Mouse (Mus musculus) thymus, postnatal 25 days (tissue): ENCODE measurements around the gene Spata32.

ENCODE experiments used
- DNase-seq: peaks from one replicate; pipeline ENCODE4 v3.0.0; 2022

The Spata32 gene

DNA sequence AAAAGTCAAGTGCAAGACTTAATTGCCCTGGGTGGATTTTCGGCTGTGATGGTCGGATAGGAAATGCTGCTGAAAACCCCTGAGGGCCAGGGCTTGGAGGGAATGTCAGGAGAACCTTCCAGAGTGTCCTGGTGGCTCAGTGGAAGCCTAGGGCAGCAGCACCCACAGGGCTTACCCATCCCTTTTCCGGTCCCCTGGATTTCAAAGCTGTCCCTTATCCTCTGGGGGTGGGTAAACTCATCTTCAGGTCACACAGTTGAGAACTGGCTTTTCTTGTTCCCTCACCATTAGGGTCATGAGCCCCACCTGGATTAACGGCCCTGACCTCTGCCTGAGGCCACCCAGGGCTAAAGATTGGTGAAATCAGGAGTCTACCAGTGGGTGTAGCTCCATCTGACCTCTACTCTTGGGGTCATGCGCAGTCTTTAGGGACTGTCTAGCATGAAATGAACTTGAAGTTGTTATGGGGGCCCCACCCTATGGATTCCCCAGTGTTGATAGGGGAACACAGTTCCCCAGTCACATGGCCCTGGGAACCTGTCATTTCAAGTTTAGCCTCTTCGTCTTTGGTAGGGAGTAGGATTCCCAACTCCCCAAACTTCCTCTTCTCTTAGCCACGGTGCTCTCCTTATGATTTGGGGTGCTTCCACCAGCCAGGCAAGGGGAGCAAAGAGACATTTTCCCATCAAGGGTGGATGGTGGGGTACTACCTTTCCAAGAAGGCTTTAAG is 45.0 kb downstream of the Spata32 start:
- peak; percentile 29 for DNase-seq

DNA sequence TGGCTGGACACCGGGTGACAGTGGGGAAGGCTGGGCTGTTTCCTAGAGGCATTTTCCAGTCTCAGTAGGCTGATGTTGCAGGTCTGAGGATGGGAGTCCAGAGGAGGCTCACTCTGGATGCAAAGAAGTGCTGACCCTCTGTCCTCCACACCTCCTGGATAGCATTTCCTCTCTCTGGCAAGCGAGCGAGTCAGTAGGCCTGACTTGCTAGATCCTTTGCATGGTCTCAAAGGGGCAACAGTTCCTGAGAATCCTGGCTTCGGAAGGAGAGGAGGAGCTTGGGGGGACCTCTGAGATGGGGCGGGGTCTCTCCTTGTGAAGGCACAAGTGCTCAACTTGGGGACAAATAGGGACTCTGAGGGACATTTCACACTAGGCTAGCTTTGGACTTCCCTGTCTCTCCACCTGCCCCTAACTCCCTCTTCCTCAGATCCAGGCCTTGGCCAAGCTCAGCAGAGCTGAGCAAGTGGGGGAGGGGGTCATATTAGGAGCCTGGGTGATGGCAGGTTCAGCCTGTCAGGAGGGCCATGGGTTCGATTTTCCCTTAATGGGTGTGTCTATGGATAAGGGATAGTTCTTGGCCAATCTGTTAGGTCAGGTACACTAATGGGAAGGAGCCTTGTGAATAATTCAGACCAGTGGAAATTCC is 45.7 kb downstream of the Spata32 start:
- peak; percentile 48 for DNase-seq

DNA sequence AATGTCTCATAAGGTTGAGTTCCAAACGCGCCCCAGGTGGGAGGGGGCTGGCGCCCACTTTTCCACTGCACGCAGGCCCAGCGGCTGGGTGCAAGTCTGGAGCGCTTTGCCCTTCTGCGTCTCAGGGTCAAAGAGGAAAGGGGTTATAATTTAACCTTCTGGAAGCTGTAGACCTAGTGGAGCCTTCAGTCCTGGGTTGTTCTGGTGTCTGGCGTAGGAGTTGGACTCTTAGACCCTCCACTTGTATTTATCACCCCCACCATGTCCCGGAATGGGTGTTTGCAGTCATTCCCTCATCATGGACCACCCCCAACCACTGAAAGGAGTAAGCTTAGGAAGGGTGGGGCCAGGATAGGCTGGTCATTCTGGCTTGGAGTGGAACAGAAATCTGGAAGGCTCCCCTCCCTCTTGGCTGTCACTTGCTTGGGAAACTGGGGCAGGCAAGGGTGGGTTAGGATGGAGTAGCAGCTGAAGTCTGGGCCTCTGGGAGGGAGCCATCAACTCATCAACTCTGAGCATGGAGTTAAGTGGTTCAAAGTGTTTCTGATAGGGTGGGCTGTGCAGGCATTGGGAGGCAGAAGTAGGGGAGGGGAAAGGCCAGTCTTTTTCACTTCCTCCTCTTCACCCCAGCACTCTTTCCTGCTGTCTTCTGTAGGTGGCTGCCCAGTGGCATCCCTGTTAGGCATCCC is 46.4 kb downstream of the Spata32 start:
- DNase-seq = peak; percentile 56

DNA sequence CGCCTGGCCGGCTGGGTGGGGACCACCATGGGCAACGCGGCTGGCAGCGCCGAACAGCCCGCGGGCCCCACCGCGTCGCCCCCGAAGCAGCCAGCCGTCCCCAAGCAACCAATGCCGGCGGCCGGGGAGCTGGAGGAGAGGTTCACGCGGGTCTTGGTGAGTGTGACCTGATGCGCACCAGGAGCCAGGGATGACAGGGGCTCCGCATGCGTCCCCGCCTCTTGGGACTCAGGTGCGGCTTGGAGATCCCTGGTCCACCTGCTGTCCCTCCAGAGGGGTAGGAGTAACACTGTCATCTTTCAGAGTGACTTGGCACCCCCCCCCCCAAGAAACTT is 47.0 kb downstream of the Spata32 start:
- DNase-seq = peak; percentile 59

DNA sequence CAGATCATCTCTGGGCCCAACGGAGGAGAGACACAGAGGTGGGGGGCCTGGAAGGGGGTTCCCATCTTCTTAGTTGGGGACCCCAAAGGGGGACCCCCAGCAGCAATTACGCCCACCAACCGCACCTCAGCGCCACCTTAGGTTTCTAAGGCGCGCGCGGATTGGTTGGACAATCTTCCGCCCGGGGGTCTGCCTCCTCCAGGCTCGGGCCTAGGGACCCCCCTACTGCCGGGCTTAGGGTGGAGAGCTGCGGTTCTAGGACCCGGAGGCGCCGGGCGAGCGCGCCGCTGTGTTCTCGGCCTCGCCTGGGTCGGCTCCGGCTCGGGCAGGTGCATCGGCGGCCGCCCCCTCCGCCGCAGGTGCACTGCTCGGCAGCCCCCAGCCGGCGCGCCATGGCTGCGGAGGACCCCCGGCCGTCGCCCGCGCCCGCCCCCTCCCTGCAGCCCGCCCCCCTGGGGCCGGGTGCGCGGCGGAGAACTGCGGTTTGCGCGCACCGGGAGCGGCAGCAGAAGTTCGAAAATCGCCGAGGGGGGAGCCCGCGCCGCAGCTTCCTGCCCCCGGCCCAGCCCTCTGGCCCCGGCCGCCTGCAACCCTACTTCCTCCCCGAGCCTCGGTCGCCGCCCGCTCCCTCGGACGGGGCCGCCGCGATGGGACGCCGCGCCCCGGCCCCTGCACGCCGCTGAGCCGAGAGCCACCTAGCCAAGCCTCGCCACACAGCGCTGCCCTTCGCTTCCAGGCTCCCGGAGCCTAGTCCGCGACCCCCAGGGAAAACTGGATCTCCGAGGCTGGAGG is 47.5 kb downstream of the Spata32 start, which contains the start of gene Fmnl1:
Gene Fmnl1, plus strand, starts transcription at position 614 of the 792 bp plus-strand sequence.
- DNase-seq = peak; percentile 89

DNA sequence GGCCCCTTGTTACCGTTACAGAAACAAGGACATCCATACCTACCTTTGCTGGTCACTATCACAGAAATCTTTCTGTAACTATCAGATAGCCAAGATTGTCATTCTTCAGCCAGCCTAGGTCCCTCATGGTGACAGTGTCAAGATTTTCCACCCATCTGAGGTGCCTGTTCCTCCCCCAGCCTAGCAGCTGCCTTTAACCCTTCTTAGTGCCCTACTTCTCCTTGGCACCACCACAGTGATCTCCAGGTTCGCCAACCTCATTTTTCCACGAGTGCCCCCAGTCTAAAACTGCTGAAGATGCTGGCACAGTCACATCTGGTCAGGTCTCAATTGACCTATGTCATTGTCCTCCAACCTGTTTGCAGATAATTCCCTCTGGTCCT is 48.1 kb downstream of the Spata32 start:
- DNase-seq = no peak

DNA sequence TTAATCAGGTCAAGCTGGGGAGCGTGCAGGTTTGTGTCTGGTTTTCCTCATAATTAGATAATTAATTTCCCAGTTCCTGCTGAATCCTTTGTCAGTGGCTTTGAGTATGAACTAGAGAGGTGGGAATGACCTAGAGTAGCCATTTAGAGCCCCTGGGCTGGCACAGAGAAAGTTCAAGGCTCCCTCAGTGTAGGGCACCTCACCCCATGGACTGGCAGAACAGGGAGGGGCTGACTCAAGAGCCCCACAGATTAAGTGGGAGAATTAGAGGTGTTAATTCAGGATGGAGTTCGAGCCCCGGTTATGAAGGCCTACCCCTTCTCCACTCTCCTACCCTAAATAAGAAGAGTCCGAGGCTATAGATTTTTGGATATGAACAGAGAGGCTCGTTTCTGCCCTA is 48.6 kb downstream of the Spata32 start:
- no peak for DNase-seq

DNA sequence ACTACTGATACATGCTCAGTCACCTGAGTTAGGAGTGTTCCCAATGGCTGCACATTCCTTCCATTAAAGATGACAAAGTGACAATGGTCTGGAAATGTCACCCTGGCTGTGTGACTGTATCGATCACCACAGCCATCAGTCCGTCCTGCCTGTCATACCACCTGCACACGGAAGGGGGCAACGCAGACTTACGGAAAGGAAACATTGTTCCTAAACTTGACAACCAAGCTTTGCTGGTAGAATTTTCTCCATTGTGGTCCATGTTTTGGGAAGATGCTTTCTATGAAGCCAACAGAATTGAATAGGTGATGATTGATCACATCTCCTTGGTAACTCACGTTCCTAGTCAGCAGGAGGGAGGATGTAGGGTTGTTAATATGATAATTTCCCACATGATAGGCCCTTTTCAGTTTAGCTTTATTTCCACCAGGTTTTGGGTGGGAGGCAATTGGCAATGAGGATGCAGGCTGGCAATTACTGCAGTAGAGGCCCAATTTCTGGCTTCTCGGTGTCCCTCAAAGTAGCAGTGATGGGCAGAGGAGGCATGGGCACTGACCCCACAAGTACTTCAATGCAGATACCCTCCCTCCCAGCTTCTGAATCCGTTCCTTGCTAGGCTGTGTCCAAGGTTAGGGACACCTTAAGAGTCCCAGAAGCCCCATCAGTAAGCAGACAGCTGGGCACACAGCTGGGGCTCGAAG is 49.4 kb downstream of the Spata32 start:
- peak; percentile 85 for DNase-seq

DNA sequence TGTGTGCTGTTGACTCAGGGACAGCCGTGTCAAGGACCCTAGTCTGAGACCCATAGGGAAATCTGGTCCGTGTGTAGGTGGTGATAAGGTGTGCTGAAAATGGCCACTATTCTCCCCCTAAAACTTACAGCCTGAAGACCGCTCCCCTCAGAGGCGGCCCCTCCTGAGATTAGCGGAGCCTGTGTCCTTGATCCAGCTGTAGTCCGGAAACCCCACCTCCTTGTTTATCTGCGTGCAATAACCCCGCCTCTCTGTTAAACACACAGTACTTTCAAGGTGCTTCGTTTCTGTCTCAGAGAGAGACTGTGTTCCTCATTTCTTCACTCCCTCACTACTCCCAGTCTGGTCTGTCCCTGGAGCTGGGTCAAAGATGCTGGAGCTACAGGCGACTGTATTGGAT is 53.8 kb downstream of the Spata32 start:
- peak; percentile 49 for DNase-seq

DNA sequence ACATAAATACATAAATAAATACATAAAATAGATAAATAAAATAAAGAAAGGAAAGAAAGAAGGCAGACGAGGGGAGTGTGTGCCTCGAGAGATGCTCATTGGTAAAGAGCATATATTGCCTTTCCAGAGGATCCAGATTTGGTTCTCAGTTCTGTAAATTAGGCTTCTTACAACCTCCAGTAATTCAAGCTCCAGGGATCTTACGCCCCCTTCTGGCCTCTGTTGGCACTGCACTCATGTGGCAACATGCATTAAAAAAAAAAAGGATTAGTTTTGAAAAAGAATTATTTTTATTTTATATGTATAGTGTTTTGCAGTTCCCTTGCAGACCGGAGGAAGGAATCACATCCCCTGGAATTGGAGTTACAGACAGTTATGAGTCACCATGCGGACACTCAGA is 56.1 kb downstream of the Spata32 start:
- DNase-seq = peak; percentile 42

DNA sequence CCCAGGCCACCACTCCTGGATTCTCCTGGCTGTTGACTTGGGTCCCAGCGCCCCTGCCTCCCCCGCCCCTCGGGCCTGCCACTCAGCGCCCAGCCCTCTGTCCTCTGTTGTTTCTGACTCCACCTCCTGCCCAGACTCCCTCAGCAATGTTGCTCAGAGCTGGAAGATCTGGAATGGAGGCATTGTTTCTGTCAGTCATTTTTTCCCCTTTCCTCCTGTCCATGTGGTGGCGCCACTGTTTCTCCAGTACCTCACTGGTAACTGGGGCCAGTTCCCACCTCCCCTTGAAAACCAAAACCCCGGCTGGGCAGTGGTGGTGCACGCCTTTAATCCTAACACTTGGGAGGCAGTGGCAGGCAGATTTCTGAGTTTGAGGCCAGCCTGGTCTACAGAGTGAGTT is 56.8 kb downstream of the Spata32 start:
- peak; percentile 30 for DNase-seq

DNA sequence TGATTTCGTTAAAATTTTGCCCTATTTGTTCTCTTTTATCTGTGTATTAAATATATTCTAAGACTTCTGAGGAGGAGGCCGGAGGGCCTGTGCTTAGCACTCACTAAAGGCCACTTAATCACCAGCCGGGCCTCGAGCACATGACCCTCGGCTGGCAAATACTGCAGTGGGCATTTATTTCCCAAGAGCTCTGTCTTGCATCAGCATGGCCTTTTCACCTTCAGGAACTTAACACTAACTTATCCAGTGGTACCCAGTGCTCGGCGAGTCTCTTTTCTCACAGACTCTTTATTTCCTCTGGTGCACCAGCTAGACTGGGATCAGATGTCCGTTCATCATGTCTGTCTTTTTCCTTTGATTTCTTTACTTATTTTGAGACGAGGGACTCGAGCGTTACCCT is 57.5 kb downstream of the Spata32 start:
- DNase-seq = no peak

DNA sequence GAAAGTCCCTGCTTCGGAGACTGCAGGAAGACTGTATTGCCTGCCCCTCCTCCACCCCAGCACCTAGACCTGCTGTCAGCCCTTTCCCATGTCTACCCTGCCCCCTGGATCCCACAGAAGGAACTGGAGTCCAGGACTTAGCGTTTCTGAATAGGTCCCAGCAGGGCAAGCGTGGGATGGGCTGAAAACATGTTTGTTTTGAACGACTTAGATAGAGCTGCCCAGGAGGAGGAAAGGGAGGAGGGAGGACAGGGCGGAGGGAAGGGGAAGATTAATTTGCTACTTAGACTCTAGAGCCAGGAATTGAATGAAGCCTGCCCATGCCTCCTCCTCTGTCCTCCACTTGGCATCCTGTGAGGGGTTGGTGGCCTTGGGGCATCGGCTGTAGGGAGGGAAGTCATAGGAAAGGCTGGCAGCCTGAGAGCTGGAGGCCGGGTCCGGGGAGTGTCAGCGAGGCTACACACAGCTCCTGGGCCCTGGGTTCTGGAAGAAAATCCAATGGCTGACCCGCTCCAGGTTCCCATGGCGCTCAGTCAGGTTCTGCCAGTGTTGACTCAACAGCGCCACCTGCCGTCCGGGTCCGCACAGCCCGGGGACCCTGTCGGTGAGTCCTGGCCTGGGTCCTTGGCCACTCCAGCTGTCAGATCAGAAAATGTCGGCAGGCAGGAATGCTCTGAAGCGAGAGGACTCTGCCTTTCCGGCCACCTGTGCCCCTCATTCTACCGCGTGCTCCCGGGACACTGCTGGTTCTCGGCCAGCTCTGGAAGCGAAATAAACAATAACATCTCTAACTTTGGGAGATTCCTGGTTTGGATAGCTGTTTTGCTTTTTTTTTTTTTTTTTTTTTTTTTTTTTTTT is 59.4 kb downstream of the Spata32 start:
- peak; percentile 94 for DNase-seq
